Mouse (Mus musculus): ENCODE data around the gene Gm12253. TPM values are rescaled to one million over a fixed set of nuclear protein-coding genes. Genes with fewer than 3 reads are reported as not detected.
A peak's percentile ranks its signal among the peaks of the same experiment; 100 is the strongest.

The Gm12253 gene
- polyA plus RNA-seq (2015; fragmentation: Nextera tagmentation; extraction: Ambion mirVana): not detected in 2 replicates

GRCm38 (mm10) chr11:58432259-58432658 is at the start of gene Gm12253:
TSS of gene Gm12253 (plus strand) at chr11:58432559.
- H3K36me3 ChIP-seq (replicated peaks): no peaks in the 10 kb centered on the region
- H3K4me1 ChIP-seq: no peaks in the 10 kb centered on the region
- no peaks in the 10 kb centered on the region for H3K27me3 ChIP-seq (replicated peaks)
- no peak within 1 kb of the TSS for H3K4me2 ChIP-seq
- no peak within 1 kb of the TSS for H3K27ac ChIP-seq
- ATAC-seq (replicated peaks): no peak
- WGBS: 83% methylated on average over 3 of the region's 3 CpGs
- no peaks in the 10 kb centered on the region for H3K9me3 ChIP-seq
- no peak within 1 kb of the TSS for H3K9ac ChIP-seq
- H3K4me3 ChIP-seq: no peak within 1 kb of the TSS

GRCm38 (mm10) chr11:58399985-58400645 is 32.2 kb upstream of the Gm12253 start:
- Histone ChIP-seq H3K4me2 (peak overlapping the region; percentile 24), H3K4me3 (no peak overlapping the region), H3K4me1 (peaks cover 17% of the 10 kb centered on the region), H3K36me3 (replicated peaks) (no peaks in the 10 kb centered on the region), H3K27ac (peak overlapping the region; percentile 74), H3K27me3 (replicated peaks) (no peaks in the 10 kb centered on the region), H3K9ac (no peak overlapping the region), H3K9me3 (no peaks in the 10 kb centered on the region)
- ATAC-seq (replicated peaks): peak; percentile 89
- 38% methylated on average over 6 of the region's 6 CpGs for WGBS

GRCm38 (mm10) chr11:58400655-58401054 is 31.7 kb upstream of the Gm12253 start:
- ATAC-seq (replicated peaks): no peak
- Histone ChIP-seq H3K4me1 (peaks cover 17% of the 10 kb centered on the region), H3K27me3 (replicated peaks) (no peaks in the 10 kb centered on the region), H3K4me2 (peak overlapping the region; percentile 24), H3K27ac (peak overlapping the region; percentile 74), H3K36me3 (replicated peaks) (no peaks in the 10 kb centered on the region), H3K9ac (no peak overlapping the region), H3K4me3 (no peak overlapping the region), H3K9me3 (no peaks in the 10 kb centered on the region)
- 23% methylated on average over 5 of the region's 5 CpGs for WGBS

- WGBS: 77% methylated on average over 3 of the region's 3 CpGs
- Histone ChIP-seq H3K27ac (no peak overlapping the region), H3K9ac (no peak overlapping the region), H3K4me1 (no peaks in the 10 kb centered on the region), H3K9me3 (no peaks in the 10 kb centered on the region), H3K27me3 (replicated peaks) (no peaks in the 10 kb centered on the region), H3K36me3 (replicated peaks) (no peaks in the 10 kb centered on the region), H3K4me2 (no peak overlapping the region), H3K4me3 (no peak overlapping the region)
- ATAC-seq (replicated peaks): no peak
Measured at GRCm38 (mm10) chr11:58408066-58408465, 24.3 kb upstream of the Gm12253 start.

GRCm38 (mm10) chr11:58418336-58418735 is 14.0 kb upstream of the Gm12253 start:
- H3K36me3 ChIP-seq (replicated peaks): no peaks in the 10 kb centered on the region
- 85% methylated on average over 3 of the region's 3 CpGs for WGBS
- no peak for ATAC-seq (replicated peaks)

GRCm38 (mm10) chr11:58420815-58421214 is 11.5 kb upstream of the Gm12253 start, which contains the start of gene 1810065E05Rik:
TSS of gene 1810065E05Rik (plus strand) at chr11:58421111.
- no peak for ATAC-seq (replicated peaks)
- no peak within 1 kb of the TSS for H3K27ac ChIP-seq
- no peak within 1 kb of the TSS for H3K4me2 ChIP-seq
- no peak within 1 kb of the TSS for H3K4me3 ChIP-seq
- no peaks in the 10 kb centered on the region for H3K36me3 ChIP-seq (replicated peaks)
- no peaks in the 10 kb centered on the region for H3K27me3 ChIP-seq (replicated peaks)
- no peaks in the 10 kb centered on the region for H3K9me3 ChIP-seq
- no peak within 1 kb of the TSS for H3K9ac ChIP-seq
- H3K4me1 ChIP-seq: no peaks in the 10 kb centered on the region
- WGBS: 91% methylated on average over 1 of the region's 1 CpGs

More at GRCm38 (mm10) chr11:58418336-58418735, 14.0 kb upstream of the Gm12253 start:
- H3K27me3 ChIP-seq (replicated peaks): no peaks in the 10 kb centered on the region
- no peak overlapping the region for H3K27ac ChIP-seq
- H3K9ac ChIP-seq: no peak overlapping the region
- H3K9me3 ChIP-seq: no peaks in the 10 kb centered on the region
- no peak overlapping the region for H3K4me3 ChIP-seq
- H3K4me2 ChIP-seq: no peak overlapping the region
- no peaks in the 10 kb centered on the region for H3K4me1 ChIP-seq

- Histone ChIP-seq H3K4me1 (no peaks in the 10 kb centered on the region), H3K9me3 (no peaks in the 10 kb centered on the region), H3K27ac (no peak overlapping the region), H3K36me3 (replicated peaks) (no peaks in the 10 kb centered on the region), H3K9ac (no peak overlapping the region), H3K27me3 (replicated peaks) (no peaks in the 10 kb centered on the region), H3K4me3 (no peak overlapping the region), H3K4me2 (no peak overlapping the region)
- ATAC-seq (replicated peaks): no peak
- WGBS: 61% methylated on average over 5 of the region's 5 CpGs
Measured at GRCm38 (mm10) chr11:58437866-58438265, 5.5 kb downstream of the Gm12253 start.

- Histone ChIP-seq H3K4me2 (no peak within 1 kb of the TSS), H3K4me1 (no peaks in the 10 kb centered on the region), H3K9me3 (no peaks in the 10 kb centered on the region), H3K4me3 (no peak within 1 kb of the TSS), H3K36me3 (replicated peaks) (no peaks in the 10 kb centered on the region), H3K27ac (no peak within 1 kb of the TSS), H3K27me3 (replicated peaks) (no peaks in the 10 kb centered on the region), H3K9ac (no peak within 1 kb of the TSS)
- WGBS: 96% methylated on average over 9 of the region's 9 CpGs
- no peak for ATAC-seq (replicated peaks)
Measured at GRCm38 (mm10) chr11:58452759-58453158, 20.4 kb downstream of the Gm12253 start, which contains the start of gene Lypd9. TSS of gene Lypd9 (minus strand) at chr11:58452923.

- Histone ChIP-seq H3K36me3 (replicated peaks) (no peaks in the 10 kb centered on the region), H3K9me3 (no peaks in the 10 kb centered on the region), H3K4me2 (no peak overlapping the region), H3K27ac (no peak overlapping the region), H3K4me1 (no peaks in the 10 kb centered on the region), H3K4me3 (no peak overlapping the region), H3K9ac (no peak overlapping the region), H3K27me3 (replicated peaks) (no peaks in the 10 kb centered on the region)
- WGBS: 75% methylated on average over 4 of the region's 4 CpGs
- no peak for ATAC-seq (replicated peaks)
Measured at GRCm38 (mm10) chr11:58453592-58453991, 21.2 kb downstream of the Gm12253 start.

GRCm38 (mm10) chr11:58462170-58462569 is 29.8 kb downstream of the Gm12253 start, which contains the start of gene Olfr30:
TSS of gene Olfr30 (minus strand) at chr11:58462270.
- H3K9me3 ChIP-seq: no peaks in the 10 kb centered on the region

More at GRCm38 (mm10) chr11:58462170-58462569, 29.8 kb downstream of the Gm12253 start, which contains the start of gene Olfr30:
- no peaks in the 10 kb centered on the region for H3K36me3 ChIP-seq (replicated peaks)
- H3K4me2 ChIP-seq: no peak within 1 kb of the TSS
- ATAC-seq (replicated peaks): no peak
- H3K4me1 ChIP-seq: no peaks in the 10 kb centered on the region
- H3K27me3 ChIP-seq (replicated peaks): no peaks in the 10 kb centered on the region
- H3K9ac ChIP-seq: no peak within 1 kb of the TSS
- H3K27ac ChIP-seq: no peak within 1 kb of the TSS
- no peak within 1 kb of the TSS for H3K4me3 ChIP-seq

Other genes with a start within 250 kb of the Gm12253 start
- 1.3 and 1.9 TPM in 2 replicates for gene Igtp, start 233.0 kb upstream of the Gm12253 start, polyA plus RNA-seq (2015; fragmentation: Nextera tagmentation; extraction: Ambion mirVana)
- gene Irgm2, start 232.9 kb upstream of the Gm12253 start, polyA plus RNA-seq (2015; fragmentation: Nextera tagmentation; extraction: Ambion mirVana): 1.2 and 2.0 TPM in 2 replicates
- not detected in 2 replicates for gene 4930438A08Rik, start 157.8 kb upstream of the Gm12253 start, polyA plus RNA-seq (2015; fragmentation: Nextera tagmentation; extraction: Ambion mirVana)
- 30.5 and 32.5 TPM in 2 replicates for gene Zfp692, start 125.5 kb upstream of the Gm12253 start, polyA plus RNA-seq (2015; fragmentation: Nextera tagmentation; extraction: Ambion mirVana)
- gene Zfp672, start 102.2 kb upstream of the Gm12253 start, polyA plus RNA-seq (2015; fragmentation: Nextera tagmentation; extraction: Ambion mirVana): 40.6 and 42.7 TPM in 2 replicates
- gene Sh3bp5l, start 101.8 kb upstream of the Gm12253 start, polyA plus RNA-seq (2015; fragmentation: Nextera tagmentation; extraction: Ambion mirVana): 53.4 and 55.8 TPM in 2 replicates
- gene Lypd8, start 53.5 kb upstream of the Gm12253 start, polyA plus RNA-seq (2015; fragmentation: Nextera tagmentation; extraction: Ambion mirVana): 0.31 TPM in 1 of 2 replicates, not detected in the other
- not detected in 2 replicates for gene 1810065E05Rik, start 11.4 kb upstream of the Gm12253 start, polyA plus RNA-seq (2015; fragmentation: Nextera tagmentation; extraction: Ambion mirVana)
- not detected in 2 replicates for gene Lypd9, start 20.4 kb downstream of the Gm12253 start, polyA plus RNA-seq (2015; fragmentation: Nextera tagmentation; extraction: Ambion mirVana)
- gene Olfr30, start 29.7 kb downstream of the Gm12253 start, polyA plus RNA-seq (2015; fragmentation: Nextera tagmentation; extraction: Ambion mirVana): not detected in 2 replicates
- gene Olfr332, start 60.0 kb downstream of the Gm12253 start, polyA plus RNA-seq (2015; fragmentation: Nextera tagmentation; extraction: Ambion mirVana): not detected in 2 replicates
- gene Olfr331, start 70.0 kb downstream of the Gm12253 start, polyA plus RNA-seq (2015; fragmentation: Nextera tagmentation; extraction: Ambion mirVana): not detected in 2 replicates
- not detected in 2 replicates for gene Olfr330, start 102.3 kb downstream of the Gm12253 start, polyA plus RNA-seq (2015; fragmentation: Nextera tagmentation; extraction: Ambion mirVana)
- not detected in 2 replicates for gene Olfr329-ps, start 113.9 kb downstream of the Gm12253 start, polyA plus RNA-seq (2015; fragmentation: Nextera tagmentation; extraction: Ambion mirVana)
- gene Olfr328, start 123.1 kb downstream of the Gm12253 start, polyA plus RNA-seq (2015; fragmentation: Nextera tagmentation; extraction: Ambion mirVana): 0.06 and 0.12 TPM in 2 replicates
- gene Olfr224, start 138.0 kb downstream of the Gm12253 start, polyA plus RNA-seq (2015; fragmentation: Nextera tagmentation; extraction: Ambion mirVana): not detected in 2 replicates
- gene Olfr325, start 145.2 kb downstream of the Gm12253 start, polyA plus RNA-seq (2015; fragmentation: Nextera tagmentation; extraction: Ambion mirVana): not detected in 2 replicates
- not detected in 2 replicates for gene Olfr324, start 162.6 kb downstream of the Gm12253 start, polyA plus RNA-seq (2015; fragmentation: Nextera tagmentation; extraction: Ambion mirVana)
- gene 2210407C18Rik, start 183.5 kb downstream of the Gm12253 start, polyA plus RNA-seq (2015; fragmentation: Nextera tagmentation; extraction: Ambion mirVana): not detected in 2 replicates
- gene Olfr323, start 197.9 kb downstream of the Gm12253 start, polyA plus RNA-seq (2015; fragmentation: Nextera tagmentation; extraction: Ambion mirVana): not detected in 2 replicates
- 0.10 and 0.13 TPM in 2 replicates for gene Trim58, start 207.9 kb downstream of the Gm12253 start, polyA plus RNA-seq (2015; fragmentation: Nextera tagmentation; extraction: Ambion mirVana)
- gene Olfr322, start 226.2 kb downstream of the Gm12253 start, polyA plus RNA-seq (2015; fragmentation: Nextera tagmentation; extraction: Ambion mirVana): 0.11 TPM in 1 of 2 replicates, not detected in the other
- not detected in 2 replicates for gene Olfr320, start 248.5 kb downstream of the Gm12253 start, polyA plus RNA-seq (2015; fragmentation: Nextera tagmentation; extraction: Ambion mirVana)

Data from midbrain, embryonic 15.5 days (tissue).